Mouse (Mus musculus) lung, adult 2 months (tissue): ENCODE measurements at regions not wholly inside any gene's neighbourhood (a gene's known extent, or its start where the extent isn't known, plus 50 kb on each side); places are given as distances from the start of the nearest gene placed in this dataset.

Experiments used
- CTCF ChIP-seq: fragments of 200-500 bp; IDR thresholded peaks from 2 replicates; pipeline ENCODE4 v1.5.1; 2011; ENCODE audit warnings: mild to moderate bottlenecking, low read length, control low read depth; ENCODE audit not compliant: insufficient read depth
- POLR2A ChIP-seq: fragments of 200-500 bp; IDR thresholded peaks from 2 replicates; pipeline ENCODE4 v1.6.1; 2011; ENCODE audit warnings: low read depth, mild to moderate bottlenecking, control low read depth, low read length, borderline replicate concordance; ENCODE audit errors: extremely low read depth

DNA sequence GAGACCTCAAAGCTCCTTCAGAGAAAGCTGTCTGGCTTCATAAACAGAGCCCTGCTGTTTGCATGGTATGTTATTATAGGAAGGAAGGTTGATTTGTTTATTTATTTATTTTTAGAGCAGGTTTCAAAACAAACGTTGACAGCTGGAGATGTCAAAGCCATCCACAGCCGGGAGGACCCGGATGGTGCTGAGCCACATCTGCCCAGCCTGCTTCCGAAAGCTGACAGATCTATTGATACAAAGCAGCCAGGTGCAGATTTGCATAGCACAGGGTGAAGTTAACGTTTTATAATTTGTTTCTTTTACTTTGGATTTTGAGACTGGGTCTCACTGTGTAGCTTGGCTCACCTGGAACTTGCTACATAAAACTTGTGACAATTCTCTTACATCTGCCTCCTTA lies 61.5 kb upstream of the Igfbp5 start:
- TF ChIP-seq CTCF (no peak), POLR2A (no peak)
